Mouse (Mus musculus) cortical plate, adult 2 months (tissue): ENCODE measurements at regions not wholly inside any gene's neighbourhood (a gene's known extent, or its start where the extent isn't known, plus 50 kb on each side); places are given as distances from the start of the nearest gene placed in this dataset.

ENCODE experiments used
- H3K27ac ChIP-seq: fragments of 200-500 bp; 2 replicates; pipeline ENCODE4 v1.5.1; 2012; ENCODE audit warnings: low read length, control low read depth, inconsistent platforms; ENCODE audit not compliant: insufficient read depth
- H3K4me1 ChIP-seq: fragments of 200-500 bp; 2 replicates; pipeline ENCODE4 v1.6.1; 2011; ENCODE audit warnings: low read length; ENCODE audit not compliant: control insufficient read depth, insufficient read depth
- H3K4me3 ChIP-seq: fragments of 200-500 bp; 2 replicates; pipeline ENCODE4 v1.5.1; 2011; ENCODE audit warnings: mild to moderate bottlenecking, low read length, control low read depth; ENCODE audit not compliant: insufficient read depth
- CTCF ChIP-seq: fragments of 200-500 bp; IDR thresholded peaks from 2 replicates; pipeline ENCODE4 v1.5.1; 2011; ENCODE audit warnings: mild to moderate bottlenecking, control low read depth, low read length; ENCODE audit not compliant: insufficient read depth; ENCODE audit errors: extremely low read depth
- POLR2A ChIP-seq: fragments of 200-500 bp; IDR thresholded peaks from 2 replicates; pipeline ENCODE4 v1.6.1; 2011; ENCODE audit warnings: mild to moderate bottlenecking, low read length, control low read depth; ENCODE audit not compliant: insufficient read depth; ENCODE audit errors: extremely low read depth

DNA sequence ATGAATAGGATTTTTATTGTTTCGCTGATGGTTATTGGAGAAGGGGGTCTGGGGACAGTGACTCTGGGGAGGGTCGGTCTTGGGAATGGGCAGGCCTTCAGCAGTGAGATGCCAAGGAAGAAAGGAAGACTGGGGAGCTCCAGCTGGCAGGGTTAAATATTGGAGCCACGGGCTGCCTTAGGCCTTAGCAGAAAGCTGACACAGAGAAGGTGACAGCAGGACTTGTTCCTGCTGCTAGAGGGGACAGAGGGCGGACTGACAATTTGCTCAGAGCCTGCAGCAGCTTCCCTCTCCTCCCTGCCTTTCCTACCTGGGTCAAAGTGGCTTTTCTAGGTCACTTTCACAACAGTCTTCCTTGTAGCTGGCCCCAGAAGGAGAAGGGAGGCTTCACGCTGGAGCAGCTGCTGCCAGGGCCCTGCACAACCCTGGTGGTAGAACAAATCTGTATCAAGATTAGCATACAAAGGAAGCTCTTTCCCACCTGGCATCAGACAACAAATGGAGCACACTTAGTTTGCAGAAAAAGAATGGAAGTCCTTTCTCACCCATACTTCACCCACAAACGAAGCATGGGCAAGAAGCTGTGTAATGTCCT lies 130.2 kb downstream of the Gadd45g start:
- H3K4me3 ChIP-seq, result no peak overlapping the region
- no peak for TF ChIP-seq POLR2A
- H3K27ac ChIP-seq, result no peak overlapping the region
- peaks cover 2% of the 10 kb centered on the region; the same call in 1 of the 2 replicates for H3K4me1 ChIP-seq

DNA sequence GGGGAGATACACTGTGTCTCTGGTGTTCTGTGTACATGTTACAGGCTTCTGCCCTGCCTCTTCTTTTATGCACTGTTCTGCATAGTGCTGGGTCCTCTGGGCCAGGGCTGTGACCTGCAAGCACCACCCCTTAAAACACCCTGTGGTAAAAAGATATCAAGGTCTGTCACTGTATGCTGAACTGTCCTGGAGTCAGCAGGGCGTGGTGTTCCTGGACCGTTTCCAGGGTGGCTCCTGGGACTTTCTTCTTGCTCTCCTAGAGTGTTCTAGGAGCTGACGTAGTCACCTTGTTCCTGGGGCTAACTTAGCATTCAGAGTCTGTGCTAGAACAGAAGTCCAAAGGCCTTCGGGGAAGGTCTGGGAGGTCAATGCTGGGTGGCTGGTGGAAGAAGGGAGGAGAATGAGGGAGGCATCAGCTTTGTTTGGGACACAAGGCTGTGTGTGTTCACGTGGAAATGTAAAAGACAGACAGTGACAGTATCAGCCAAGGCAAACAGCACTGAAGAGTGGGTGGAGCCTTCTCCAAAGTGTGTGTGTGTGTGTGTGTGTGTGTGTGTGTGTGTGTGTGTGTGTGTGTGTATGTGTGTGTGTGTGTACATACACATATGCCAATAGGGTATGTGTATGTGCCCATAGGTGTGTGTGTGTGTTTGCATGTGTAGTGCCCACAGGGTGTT lies 133.0 kb downstream of the Gadd45g start:
- TF ChIP-seq POLR2A (no peak), CTCF (no peak)
- Histone ChIP-seq H3K27ac (no peak overlapping the region), H3K4me3 (no peak overlapping the region)

DNA sequence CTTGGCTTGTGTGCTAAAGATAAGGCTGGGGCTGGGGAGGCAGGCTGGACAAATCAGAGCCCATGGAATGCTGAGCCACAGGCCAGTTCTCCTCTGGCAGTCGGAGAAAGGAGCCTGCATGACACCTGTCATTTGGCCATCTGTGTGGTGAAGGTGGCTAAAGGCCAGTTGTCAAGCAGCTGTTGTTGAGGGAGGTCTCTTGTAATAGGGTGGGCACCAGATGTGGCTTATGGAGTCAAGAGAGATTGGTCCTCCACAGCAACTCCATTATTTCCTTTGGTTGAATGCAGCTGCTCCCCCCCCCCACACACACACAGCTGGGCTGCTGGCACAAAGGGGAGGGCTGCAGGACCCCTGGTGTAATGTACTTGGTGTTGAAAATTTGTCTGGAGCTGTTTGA lies 133.9 kb downstream of the Gadd45g start:
- no peak for TF ChIP-seq CTCF
- TF ChIP-seq POLR2A, result no peak
- H3K4me3 ChIP-seq, result no peak overlapping the region
- H3K4me1 ChIP-seq, result no peaks in the 10 kb centered on the region
- H3K27ac ChIP-seq, result no peak overlapping the region

More for the DNA sequence above, 133.0 kb downstream of the Gadd45g start:
- H3K4me1 ChIP-seq, result no peaks in the 10 kb centered on the region

- H3K4me3 ChIP-seq, result no peak overlapping the region
- no peak for TF ChIP-seq POLR2A
- TF ChIP-seq CTCF, result no peak
- H3K27ac ChIP-seq, result no peak overlapping the region
- no peaks in the 10 kb centered on the region for H3K4me1 ChIP-seq
Observed at GRCm38 (mm10) chr13:51983002-51983401, 136.5 kb downstream of the Gadd45g start.

DNA sequence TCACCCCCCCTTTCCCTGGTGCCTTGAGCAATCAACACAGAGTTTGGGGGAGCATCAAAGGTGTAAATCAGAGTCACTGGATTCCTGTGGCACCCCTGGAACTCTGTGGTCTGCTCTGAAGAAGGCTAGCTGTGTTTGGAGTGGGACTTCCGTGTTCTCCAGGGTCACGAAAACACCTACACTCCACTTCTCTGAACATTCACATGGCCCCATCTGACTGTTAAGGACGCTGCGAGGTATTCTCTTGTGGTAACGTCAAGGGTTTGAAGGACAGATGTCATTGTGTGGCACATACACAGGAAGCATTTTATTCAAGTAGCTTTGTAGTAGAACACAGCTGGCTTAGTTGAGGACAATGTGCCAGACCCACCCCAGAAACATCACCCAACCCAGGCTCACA lies 137.1 kb downstream of the Gadd45g start:
- H3K4me3 ChIP-seq, result no peak overlapping the region
- H3K4me1 ChIP-seq, result no peaks in the 10 kb centered on the region
- no peak for TF ChIP-seq POLR2A
- no peak for TF ChIP-seq CTCF
- no peak overlapping the region for H3K27ac ChIP-seq

- no peak for TF ChIP-seq CTCF
- TF ChIP-seq POLR2A, result no peak
- Histone ChIP-seq H3K4me3 (no peak overlapping the region), H3K27ac (no peak overlapping the region), H3K4me1 (no peaks in the 10 kb centered on the region)
Observed at GRCm38 (mm10) chr13:51991339-51991738, 144.9 kb downstream of the Gadd45g start.

GRCm38 (mm10) chr13:51992878-51993277 lies 146.4 kb downstream of the Gadd45g start:
- TF ChIP-seq POLR2A (no peak), CTCF (no peak)

DNA sequence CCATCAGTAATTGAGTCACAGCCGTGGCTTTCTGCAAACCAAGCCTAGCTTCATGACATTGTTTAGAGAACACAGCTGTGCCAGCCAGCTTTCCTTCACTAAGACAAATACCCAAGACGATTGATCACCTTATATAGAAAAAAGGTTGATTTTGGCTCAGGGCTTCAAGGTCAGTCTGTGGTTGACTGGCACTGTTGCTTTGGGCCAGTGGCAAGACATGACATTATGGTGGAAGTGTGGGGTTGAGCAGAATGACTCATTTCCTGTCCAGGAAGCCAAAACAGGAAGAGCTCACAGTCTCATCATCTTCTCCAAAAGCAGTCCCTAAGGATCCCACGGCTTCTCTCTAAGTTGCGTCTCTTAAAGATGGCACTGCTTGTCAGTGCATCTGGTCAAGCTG lies 149.7 kb downstream of the Gadd45g start:
- TF ChIP-seq POLR2A, result no peak
- no peak for TF ChIP-seq CTCF
- Histone ChIP-seq H3K4me3 (no peak overlapping the region), H3K4me1 (no peaks in the 10 kb centered on the region), H3K27ac (no peak overlapping the region)

More at GRCm38 (mm10) chr13:51992878-51993277, 146.4 kb downstream of the Gadd45g start:
- no peaks in the 10 kb centered on the region for H3K4me1 ChIP-seq
- H3K4me3 ChIP-seq, result no peak overlapping the region
- H3K27ac ChIP-seq, result no peak overlapping the region

DNA sequence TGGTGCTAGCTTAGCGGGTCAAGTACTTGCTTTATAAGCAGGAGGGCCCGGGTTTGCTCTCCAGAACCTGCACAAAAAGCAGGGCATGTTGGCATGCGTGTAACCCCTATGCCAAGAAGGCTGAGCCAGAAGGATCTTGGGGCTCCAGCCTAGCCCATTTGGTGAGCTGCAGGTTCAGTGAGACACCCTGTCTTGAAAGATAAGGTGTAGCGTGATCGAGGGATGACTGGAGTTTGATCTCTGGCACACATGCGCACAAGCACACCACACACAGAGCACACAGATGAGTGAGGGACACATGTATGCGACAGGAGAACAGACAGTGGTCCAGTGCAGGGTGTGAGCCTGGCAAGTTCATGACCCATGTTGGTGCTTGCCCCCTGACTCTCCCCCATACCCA lies 152.1 kb downstream of the Gadd45g start:
- H3K27ac ChIP-seq, result no peak overlapping the region
- no peak overlapping the region for H3K4me3 ChIP-seq
- H3K4me1 ChIP-seq, result no peaks in the 10 kb centered on the region
- no peak for TF ChIP-seq POLR2A
- no peak for TF ChIP-seq CTCF

- Histone ChIP-seq H3K4me3 (no peak overlapping the region), H3K4me1 (no peaks in the 10 kb centered on the region), H3K27ac (no peak overlapping the region)
- TF ChIP-seq POLR2A (no peak), CTCF (no peak)
Observed at GRCm38 (mm10) chr13:52001811-52002210, 155.3 kb downstream of the Gadd45g start.
